Mouse (Mus musculus) midbrain, embryonic 11.5 days (tissue): ENCODE results near the gene Nccrp1. TPM values are rescaled to one million over a fixed set of nuclear protein-coding genes. Genes with fewer than 3 reads are reported as not detected.
A peak's percentile ranks its signal among the peaks of the same experiment; 100 is the strongest.
"Not testable (repeated sequence)": the region's sequence is repeated elsewhere in the genome, so short reads cannot be mapped to it uniquely, and the experiment has no call there.

Experiments
- ATAC-seq: fragments of 200-750 bp; cut with Nextera tagmentation; 2 replicates; pipeline ENCODE4 v1.8.0; 2017; ENCODE audit warnings: moderate TSS enrichment, moderate library complexity; ENCODE audit not compliant: low FRiP score
- DNase-seq: peaks from one replicate; pipeline ENCODE4 v3.0.0; 2015; ENCODE audit warnings: low spot score; ENCODE audit errors: missing footprints
- H3K27ac ChIP-seq: fragments of 300-500 bp; sonication (generic); 2 replicates; pipeline ENCODE4 v1.5.1; 2014; ENCODE audit warnings: low read depth, low read length
- H3K27me3 ChIP-seq: fragments of 300-500 bp; sonication (generic); 2 replicates; pipeline ENCODE4 v1.6.1; 2014; ENCODE audit warnings: mild to moderate bottlenecking, low read length, moderate library complexity, mixed read lengths; ENCODE audit not compliant: control insufficient read depth, insufficient read depth
- H3K36me3 ChIP-seq: fragments of 300-500 bp; sonication (generic); 2 replicates; pipeline ENCODE4 v1.6.1; 2014; ENCODE audit warnings: mild to moderate bottlenecking, low read length, moderate library complexity, mixed read lengths; ENCODE audit not compliant: control insufficient read depth, insufficient read depth
- H3K4me1 ChIP-seq: fragments of 300-500 bp; sonication (generic); 2 replicates; pipeline ENCODE4 v1.6.1; 2014; ENCODE audit warnings: low read length; ENCODE audit not compliant: control insufficient read depth, insufficient read depth
- H3K4me2 ChIP-seq: fragments of 300-500 bp; sonication (generic); 2 replicates; pipeline ENCODE4 v1.6.1; 2014; ENCODE audit warnings: mild to moderate bottlenecking, moderate library complexity
- H3K4me3 ChIP-seq: fragments of 300-500 bp; sonication (generic); 2 replicates; pipeline ENCODE4 v1.5.1; 2014; ENCODE audit warnings: low read depth, low read length
- H3K9ac ChIP-seq: fragments of 300-500 bp; sonication (generic); 2 replicates; pipeline ENCODE4 v1.6.1; 2014; ENCODE audit warnings: low read length
- H3K9me3 ChIP-seq: fragments of 300-500 bp; sonication (generic); 2 replicates; pipeline ENCODE4 v1.6.1; 2016; ENCODE audit warnings: low read length; ENCODE audit not compliant: control insufficient read depth
- WGBS: fragments of 180-500 bp; shearing (Covaris S2); extraction: QIAGEN DNeasy Blood & Tissue Kit; methylation state at CpG from one replicate; pipeline ENCODE4 v1.1.7; 2014; 5-methylcytosine and 5-hydroxymethylcytosine counted together
- microRNA-seq: library from miRNA; unstranded; fragments of <30 nt; microRNA quantifications from one replicate; pipeline ENCODE4, GENCODE M21; 2017
- polyA plus RNA-seq: library from polyadenylated mRNA; unstranded; fragments of >200 nt; fragmentation: Nextera tagmentation; extraction: Ambion mirVana; gene quantifications from 2 replicates; pipeline ENCODE4 v1.2.1, GENCODE M21; 2014

Gene Nccrp1
- polyA plus RNA-seq, 1 experiment from 2014 or later = not detected

- H3K27ac ChIP-seq, ATAC-seq, H3K9me3 ChIP-seq: not testable (repeated sequence)
Observed at GRCm38 (mm10) chr7:28510405-28510974, 36.6 kb downstream of the Nccrp1 start, which contains the start of gene Ifnl2. Gene Ifnl2 (minus strand): TSS chr7:28510455.

GRCm38 (mm10) chr7:28509121-28509520 is 37.9 kb downstream of the Nccrp1 start:
- H3K4me2 ChIP-seq, H3K9ac ChIP-seq, H3K4me3 ChIP-seq, ATAC-seq, H3K36me3 ChIP-seq, DNase-seq, H3K27me3 ChIP-seq, H3K9me3 ChIP-seq, H3K27ac ChIP-seq, H3K4me1 ChIP-seq: not testable (repeated sequence)
- 86% methylated on average over 1 of the region's 2 CpGs for WGBS

More at GRCm38 (mm10) chr7:28510405-28510974, 36.6 kb downstream of the Nccrp1 start, which contains the start of gene Ifnl2:
- H3K4me3 ChIP-seq, H3K27me3 ChIP-seq, H3K9ac ChIP-seq, DNase-seq, H3K36me3 ChIP-seq, H3K4me1 ChIP-seq, H3K4me2 ChIP-seq: not testable (repeated sequence)
- 70% methylated on average over 8 of the region's 8 CpGs for WGBS

DNA sequence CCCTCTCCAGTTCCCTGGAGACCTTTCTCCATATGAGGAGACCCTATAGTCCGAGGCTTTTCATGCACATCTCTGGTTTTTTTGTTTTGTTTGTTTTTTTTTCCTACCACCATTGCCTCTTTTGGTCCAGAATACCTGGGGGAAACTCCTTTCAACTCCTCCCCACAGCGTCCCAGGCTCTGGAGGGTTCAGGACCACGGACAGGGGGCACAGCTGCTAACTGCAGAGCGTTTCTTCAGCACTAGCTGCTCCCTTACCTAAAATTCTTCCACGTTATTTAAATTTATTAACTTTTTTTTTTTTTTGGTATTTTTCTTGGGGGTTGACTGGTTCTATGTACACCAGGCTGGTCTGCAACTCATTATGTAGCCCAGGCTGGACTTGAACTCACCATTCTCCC is 41.5 kb downstream of the Nccrp1 start:
- no peaks in the 10 kb centered on the region for H3K27me3 ChIP-seq
- H3K4me1 ChIP-seq = no peaks in the 10 kb centered on the region
- no peak overlapping the region for H3K4me3 ChIP-seq
- H3K27ac ChIP-seq = no peak overlapping the region
- 6% methylated on average over 5 of the region's 5 CpGs for WGBS
- no peak for DNase-seq
- no peaks in the 10 kb centered on the region for H3K36me3 ChIP-seq
- H3K4me2 ChIP-seq = no peak overlapping the region
- H3K9me3 ChIP-seq = no peaks in the 10 kb centered on the region; the same call in 1 of the 2 replicates
- no peak for ATAC-seq
- no peak overlapping the region for H3K9ac ChIP-seq

- WGBS = 46% methylated on average over 11 of the region's 11 CpGs
- no peak overlapping the region for H3K4me3 ChIP-seq
- ATAC-seq (peak; percentile 69; the same call in 1 of the 2 replicates), DNase-seq (peak; percentile 88)
- no peaks in the 10 kb centered on the region for H3K4me1 ChIP-seq
- no peaks in the 10 kb centered on the region for H3K27me3 ChIP-seq
- no peak overlapping the region for H3K4me2 ChIP-seq
- no peaks in the 10 kb centered on the region for H3K9me3 ChIP-seq
- no peaks in the 10 kb centered on the region for H3K36me3 ChIP-seq
- no peak overlapping the region for H3K9ac ChIP-seq
- H3K27ac ChIP-seq = no peak overlapping the region
Observed at GRCm38 (mm10) chr7:28495426-28495825, 51.6 kb downstream of the Nccrp1 start.

Small RNA genes within 50 kb of the gene (microRNA-seq; reads per million reads assigned to microRNA genes)
- gene Mir7049 = 1.3 reads per million

Other genes starting within 250 kb of the Nccrp1 start
- 89.6 and 90.0 TPM in 2 replicates for gene Dll3, start 245.0 kb downstream of the Nccrp1 start, polyA plus RNA-seq
- gene Timm50, start 235.2 kb downstream of the Nccrp1 start, polyA plus RNA-seq = 195 and 214 TPM in 2 replicates
- 71.3 and 82.2 TPM in 2 replicates for gene Supt5, start 208.5 kb downstream of the Nccrp1 start, polyA plus RNA-seq
- 740 and 824 TPM in 2 replicates for gene Rps16, start 196.6 kb downstream of the Nccrp1 start, polyA plus RNA-seq
- gene Plekhg2, start 174.7 kb downstream of the Nccrp1 start, polyA plus RNA-seq = 36.1 and 39.4 TPM in 2 replicates
- 3.3 and 3.5 TPM in 2 replicates for gene Zfp36, start 167.0 kb downstream of the Nccrp1 start, polyA plus RNA-seq
- gene Med29, start 154.5 kb downstream of the Nccrp1 start, polyA plus RNA-seq = 44.4 and 50.5 TPM in 2 replicates
- 72.8 and 83.8 TPM in 2 replicates for gene Paf1, start 154.3 kb downstream of the Nccrp1 start, polyA plus RNA-seq
- 6.3 and 7.5 TPM in 2 replicates for gene Gmfg, start 109.8 kb downstream of the Nccrp1 start, polyA plus RNA-seq
- gene Lrfn1, start 95.3 kb downstream of the Nccrp1 start, polyA plus RNA-seq = 4.5 and 5.0 TPM in 2 replicates
- gene Ifnl2, start 36.8 kb downstream of the Nccrp1 start, polyA plus RNA-seq = not detected in 2 replicates
- gene Ifnl3, start 24.4 kb downstream of the Nccrp1 start, polyA plus RNA-seq = not detected in 2 replicates
- gene Sycn, start 6.4 kb downstream of the Nccrp1 start, polyA plus RNA-seq = not detected in 2 replicates
- gene Samd4b, start 50.9 kb upstream of the Nccrp1 start, polyA plus RNA-seq = 23.8 and 27.8 TPM in 2 replicates
- 29.6 and 32.5 TPM in 2 replicates for gene Pak4, start 50.9 kb upstream of the Nccrp1 start, polyA plus RNA-seq
- gene Acp7, start 84.1 kb upstream of the Nccrp1 start, polyA plus RNA-seq = not detected in 2 replicates
- gene Fbxo27, start 145.6 kb upstream of the Nccrp1 start, polyA plus RNA-seq = 3.8 TPM in 2 replicates
- 5.8 and 6.0 TPM in 2 replicates for gene Fbxo17, start 169.6 kb upstream of the Nccrp1 start, polyA plus RNA-seq
- 127 and 135 TPM in 2 replicates for gene Mrps12, start 194.6 kb upstream of the Nccrp1 start, polyA plus RNA-seq
- gene Sars2, start 194.7 kb upstream of the Nccrp1 start, polyA plus RNA-seq = 25.9 and 27.7 TPM in 2 replicates
- not detected in 2 replicates for gene Ccer2, start 208.9 kb upstream of the Nccrp1 start, polyA plus RNA-seq
- gene Sirt2, start 219.5 kb upstream of the Nccrp1 start, polyA plus RNA-seq = 66.2 and 76.5 TPM in 2 replicates
- gene Nfkbib, start 220.3 kb upstream of the Nccrp1 start, polyA plus RNA-seq = 39.0 and 43.9 TPM in 2 replicates
- 1.9 and 2.5 TPM in 2 replicates for gene Rinl, start 241.7 kb upstream of the Nccrp1 start, polyA plus RNA-seq